Mouse (Mus musculus): ENCODE data around the gene Bag2.
A peak's percentile ranks its signal among the peaks of the same experiment; 100 is the strongest.
"Not testable (repeated sequence)": the region's sequence is repeated elsewhere in the genome, so short reads cannot be mapped to it uniquely, and the experiment has no call there.

The Bag2 gene

DNA sequence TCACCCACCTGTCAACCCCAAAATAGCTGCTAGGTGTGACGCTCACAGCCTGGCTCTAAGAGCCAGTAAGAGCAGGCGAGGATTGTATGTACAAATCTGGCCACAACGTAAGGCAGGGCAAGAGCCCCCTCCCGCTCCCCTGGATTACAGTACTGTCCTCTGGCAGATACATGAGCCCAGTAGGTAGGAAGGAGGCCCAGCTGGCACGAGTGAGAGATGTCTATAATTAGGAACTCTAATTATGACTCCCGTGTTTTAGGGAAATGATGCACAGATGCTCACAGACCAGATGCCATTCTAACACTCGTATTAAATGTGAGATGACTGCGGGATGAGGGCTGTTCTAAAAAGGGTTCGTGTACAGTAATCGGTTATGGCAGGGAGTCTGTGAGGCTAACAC is 6.3 kb downstream of the Bag2 start:
- no peak for DNase-seq (ENCODE audit: low read depth, low spot score)

DNA sequence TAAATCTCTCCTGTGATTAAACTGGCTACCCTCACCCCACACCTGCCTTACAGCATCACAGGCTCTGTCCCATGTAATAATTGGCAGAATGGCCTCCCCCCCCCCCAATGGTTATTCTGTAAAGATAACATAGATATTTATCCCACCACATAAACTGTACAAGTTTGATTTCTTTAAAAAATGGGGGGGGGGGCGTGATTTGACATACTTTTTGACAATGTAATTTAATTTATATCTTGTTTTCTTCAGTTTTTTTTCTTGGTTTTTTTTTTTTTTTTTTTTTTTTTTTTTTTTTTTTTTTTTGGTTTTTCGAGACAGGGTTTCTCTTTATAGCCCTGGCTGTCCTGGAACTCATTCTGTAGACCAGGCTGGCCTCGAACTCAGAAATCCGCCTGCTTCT is 7.9 kb downstream of the Bag2 start:
- not testable (repeated sequence) for DNase-seq (ENCODE audit: low read depth, low spot score)

DNA sequence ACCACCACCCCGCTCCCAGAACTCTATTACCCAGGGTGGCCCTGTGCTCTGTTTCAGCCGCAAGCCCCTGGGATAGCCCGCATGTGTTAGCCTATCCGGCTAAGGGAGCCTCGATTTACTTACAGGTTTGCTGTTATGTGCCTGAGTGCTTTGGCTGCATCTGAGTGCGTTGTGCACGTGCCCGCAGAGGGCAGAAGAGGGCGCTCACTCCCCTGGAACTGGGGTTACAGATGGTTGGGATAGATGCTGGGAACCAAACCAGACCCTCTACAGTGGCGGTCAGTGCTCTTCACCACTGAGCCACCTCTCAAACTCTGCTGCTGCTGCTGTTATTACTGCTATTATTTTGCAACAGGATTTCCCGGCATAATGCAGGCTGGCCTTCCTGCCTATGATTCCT is 8.5 kb downstream of the Bag2 start:
- DNase-seq (ENCODE audit: low read depth, low spot score): no peak

DNA sequence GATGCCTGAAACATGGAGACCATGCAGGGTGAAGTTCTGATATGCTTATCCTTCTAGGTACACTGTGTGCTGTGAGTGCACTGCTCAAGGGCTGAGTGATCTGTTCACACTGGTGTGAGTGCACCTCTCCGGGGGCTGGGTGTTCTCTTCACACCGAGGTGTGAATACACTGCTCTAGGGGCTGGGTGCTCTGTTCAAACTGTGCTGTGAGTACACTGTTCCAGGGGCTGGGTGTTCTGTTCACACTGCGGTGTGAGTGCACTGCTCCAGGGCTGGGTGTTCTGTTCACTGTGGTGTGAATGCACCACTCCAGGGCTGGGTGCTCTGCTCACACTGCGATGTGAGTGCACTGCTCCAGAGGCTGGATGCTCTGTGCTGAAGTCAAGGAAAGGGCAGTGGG is 11.7 kb downstream of the Bag2 start:
- no peak for DNase-seq (ENCODE audit: low read depth, low spot score)

DNA sequence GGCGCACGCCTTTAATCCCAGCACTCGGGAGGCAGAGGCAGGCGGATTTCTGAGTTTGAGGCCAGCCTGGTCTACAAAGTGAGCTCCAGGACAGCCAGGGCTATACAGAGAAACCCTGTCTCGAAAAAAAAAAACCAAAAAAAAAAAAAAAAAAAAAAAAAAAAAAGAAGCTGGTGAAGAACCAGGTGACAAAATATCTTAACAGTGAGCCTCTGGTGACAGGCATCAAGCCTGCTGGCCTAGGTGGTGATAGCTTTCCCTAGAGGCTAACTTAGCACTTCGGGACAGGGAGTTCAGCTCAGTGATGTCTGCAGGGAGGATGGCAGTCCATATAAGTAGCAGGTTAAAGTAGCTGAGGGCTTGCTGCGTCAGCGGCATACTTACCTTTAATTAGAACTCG is 12.8 kb downstream of the Bag2 start:
- DNase-seq (ENCODE audit: low read depth, low spot score): not testable (repeated sequence)

DNA sequence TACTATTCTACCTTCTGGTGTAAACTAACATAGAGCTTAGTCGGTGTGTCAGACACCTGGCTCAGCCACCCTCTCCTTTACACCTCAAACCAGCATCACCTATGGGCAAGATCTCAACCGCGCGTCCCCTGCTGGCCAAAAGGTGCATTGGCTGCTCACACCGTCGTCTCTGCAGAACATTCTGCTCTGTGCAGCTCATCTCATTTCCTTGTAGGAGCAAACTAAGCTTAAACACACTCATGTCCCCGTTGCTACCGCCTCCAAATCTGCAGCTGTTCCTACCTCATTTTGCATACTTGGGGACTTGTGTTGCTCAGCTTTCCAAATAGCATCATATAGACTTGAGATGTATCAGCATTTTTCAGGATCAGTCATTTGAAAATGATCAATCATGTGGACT is 14.7 kb downstream of the Bag2 start:
- DNase-seq (ENCODE audit: low read depth, low spot score): no peak

DNA sequence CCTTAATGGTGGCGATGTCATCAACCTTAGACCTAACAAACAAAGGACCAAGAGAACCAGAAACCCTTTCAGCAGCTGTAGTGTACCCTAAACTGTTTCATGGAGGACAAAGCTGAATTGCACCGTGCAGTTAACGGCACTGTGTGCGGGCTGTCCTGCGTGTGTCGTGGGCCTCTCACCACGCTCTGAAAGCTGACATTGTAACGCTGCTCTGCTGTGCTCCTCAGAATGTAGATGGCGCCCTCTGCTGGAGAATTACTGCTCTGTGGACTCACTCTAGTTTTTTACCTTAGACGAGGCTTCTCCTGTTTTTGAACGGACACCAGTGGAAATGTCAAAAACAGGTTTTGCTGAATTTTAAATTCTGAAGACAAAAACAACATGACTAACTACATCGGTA is 18.3 kb downstream of the Bag2 start:
- peak; percentile 63 for DNase-seq (ENCODE audit: low read depth, low spot score)

DNA sequence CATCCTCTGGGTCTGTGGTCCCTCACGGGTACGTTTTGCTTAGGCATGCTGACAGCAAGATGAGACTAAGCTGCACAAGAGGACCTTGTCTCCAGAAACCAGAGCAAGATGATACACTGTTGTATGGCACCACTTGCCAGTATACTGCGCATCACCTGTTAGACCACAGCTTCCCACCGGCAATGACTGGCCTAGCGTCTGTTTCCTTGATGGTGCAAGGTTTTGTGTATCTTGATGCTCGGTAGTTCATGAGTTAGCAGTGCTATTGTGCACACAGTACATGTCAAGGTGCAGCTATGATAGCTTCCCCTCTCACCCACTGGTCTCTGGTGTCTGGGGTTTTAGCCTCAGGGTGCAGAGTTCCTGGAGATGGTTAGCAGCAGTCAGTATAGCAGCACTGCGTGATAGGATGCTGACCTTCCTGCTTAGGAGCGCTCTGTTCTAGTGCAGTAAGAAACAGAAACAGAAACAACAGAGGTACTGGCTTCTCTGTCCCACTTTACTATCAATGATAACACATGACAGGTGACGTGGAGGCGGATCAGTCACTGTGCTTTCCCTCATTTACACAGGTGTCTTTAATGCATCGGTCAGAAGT is 18.8 kb downstream of the Bag2 start:
- DNase-seq (ENCODE audit: low read depth, low spot score): no peak

DNA sequence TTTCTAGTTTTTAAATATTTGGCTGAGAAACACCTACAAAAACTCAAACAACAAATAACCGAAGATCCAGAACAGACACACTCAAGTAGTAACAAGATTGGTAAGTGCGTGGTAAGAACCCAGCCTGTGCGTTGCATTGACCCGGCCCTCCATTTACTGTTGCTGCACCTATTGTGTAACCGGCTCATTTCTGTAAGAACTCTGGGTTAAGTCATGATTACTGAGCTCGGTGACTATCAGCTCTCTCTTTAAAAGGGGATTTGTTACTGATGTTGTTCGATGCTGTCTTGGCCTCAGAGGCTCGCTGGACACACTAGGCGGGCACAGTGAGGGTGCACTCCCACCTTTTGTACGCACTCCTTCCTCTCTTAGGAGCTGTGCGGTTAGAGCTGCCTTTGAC is 19.3 kb downstream of the Bag2 start:
- no peak for DNase-seq (ENCODE audit: low read depth, low spot score)

DNA sequence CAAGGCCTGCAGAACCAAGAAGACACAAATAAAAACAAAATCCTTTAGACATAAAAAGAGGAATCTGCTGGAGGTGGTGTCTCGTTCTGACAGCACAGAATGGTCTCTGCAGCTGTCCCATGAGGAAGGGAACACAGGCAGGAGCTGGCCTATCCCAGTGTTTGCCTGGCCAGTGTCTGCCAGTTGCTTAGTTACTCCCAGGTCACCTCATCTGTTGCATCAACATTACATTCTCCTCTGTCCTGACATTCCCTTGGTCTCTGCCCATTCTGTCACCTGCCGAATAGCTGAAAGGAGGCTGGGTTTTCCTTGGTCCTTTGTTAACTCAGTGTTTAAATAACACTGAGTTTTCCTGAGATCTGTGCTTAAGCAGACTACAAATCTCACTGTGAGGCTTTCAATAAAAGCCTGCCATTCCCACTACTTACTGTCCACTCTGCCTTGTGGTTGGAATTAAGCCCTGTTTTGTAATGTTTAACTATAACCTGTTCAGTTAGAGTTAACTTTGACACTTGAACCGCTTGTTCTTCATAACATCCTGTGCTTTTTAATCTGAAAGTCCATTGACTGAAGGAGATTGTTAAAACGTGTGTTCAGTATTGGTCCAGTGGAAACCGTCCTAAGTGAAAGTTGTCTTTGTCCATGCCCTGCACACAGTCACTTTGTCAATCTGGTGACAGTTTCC is 23.5 kb downstream of the Bag2 start:
- no peak for DNase-seq (ENCODE audit: low read depth, low spot score)

DNA sequence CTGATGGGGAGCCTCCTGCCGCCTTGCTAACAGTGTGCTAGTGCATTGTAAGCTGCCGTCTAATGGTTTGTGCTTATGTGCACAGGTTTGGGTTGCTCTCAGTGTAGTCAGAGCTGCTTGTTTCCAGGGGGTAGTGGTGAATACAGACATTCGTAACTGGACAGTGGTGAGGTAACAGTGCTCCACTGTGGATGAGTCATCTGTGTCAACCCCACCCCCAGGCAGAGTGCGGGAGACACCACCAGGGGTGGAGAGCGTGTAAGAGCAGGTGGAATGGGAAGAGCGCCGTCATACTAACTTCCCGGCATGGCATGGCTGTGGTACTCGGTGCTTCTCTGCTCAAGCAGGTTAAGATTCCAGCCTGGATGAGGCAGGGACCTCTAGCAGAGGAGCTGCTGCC is 24.6 kb downstream of the Bag2 start:
- no peak for DNase-seq (ENCODE audit: low read depth, low spot score)

DNA sequence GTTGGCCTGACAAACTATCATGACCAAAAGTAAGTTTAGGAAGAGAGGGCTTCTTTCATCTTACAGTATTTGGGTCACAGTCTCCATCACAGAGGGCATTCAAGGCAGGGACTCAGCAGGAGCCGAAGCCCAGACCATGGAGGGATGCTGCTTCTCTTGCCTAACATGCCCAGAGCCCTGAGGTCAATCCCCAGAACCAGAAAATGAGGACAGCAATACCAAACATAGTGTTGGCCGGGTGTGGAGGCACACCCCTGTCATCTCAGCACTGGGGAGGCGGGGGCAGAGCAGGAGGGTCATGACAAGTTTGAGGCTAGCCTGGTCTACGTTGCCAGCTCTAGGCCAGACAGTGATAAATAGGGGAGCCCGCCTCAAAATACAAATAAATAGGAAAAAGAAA is 32.5 kb downstream of the Bag2 start:
- DNase-seq (ENCODE audit: low read depth, low spot score): no peak

DNA sequence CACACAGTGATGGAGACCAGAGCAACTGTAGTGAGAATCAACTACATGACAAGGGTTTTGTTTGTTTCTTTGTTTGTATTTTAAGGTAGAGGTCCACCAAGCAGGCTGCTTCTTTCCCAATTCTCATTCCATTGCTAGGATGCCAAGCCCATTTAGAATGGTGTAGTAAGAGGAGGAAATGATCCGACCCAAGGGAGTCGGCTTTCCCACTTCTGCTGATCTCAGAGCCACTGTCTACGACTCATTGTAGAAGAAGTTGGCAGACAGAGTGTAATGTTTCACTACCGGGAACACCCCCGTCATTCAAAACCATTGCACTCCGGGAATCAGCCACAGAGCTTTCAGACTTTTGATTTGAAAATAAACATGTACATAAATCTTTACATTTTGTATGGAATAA is 33.1 kb downstream of the Bag2 start:
- DNase-seq (ENCODE audit: low read depth, low spot score): no peak

DNA sequence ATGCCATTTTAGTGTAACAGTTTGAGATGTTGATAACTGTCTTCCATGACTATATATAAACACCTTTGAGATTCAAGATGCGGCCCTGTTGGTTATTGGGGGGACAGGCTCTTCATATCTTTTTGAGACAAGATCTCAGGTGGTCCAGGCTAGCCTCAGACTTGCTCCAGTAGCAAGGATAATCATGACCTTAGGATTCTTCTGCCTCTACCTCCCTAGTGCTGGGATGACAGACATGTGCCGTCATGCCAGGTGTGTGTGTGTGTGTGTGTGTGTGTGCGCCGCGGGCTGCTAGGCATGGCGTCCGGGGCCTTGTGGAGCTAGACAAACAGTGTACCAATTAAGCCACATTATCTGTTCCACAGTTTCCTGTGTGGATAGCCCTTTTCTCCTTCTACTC is 36.6 kb downstream of the Bag2 start:
- no peak for DNase-seq (ENCODE audit: low read depth, low spot score)

DNA sequence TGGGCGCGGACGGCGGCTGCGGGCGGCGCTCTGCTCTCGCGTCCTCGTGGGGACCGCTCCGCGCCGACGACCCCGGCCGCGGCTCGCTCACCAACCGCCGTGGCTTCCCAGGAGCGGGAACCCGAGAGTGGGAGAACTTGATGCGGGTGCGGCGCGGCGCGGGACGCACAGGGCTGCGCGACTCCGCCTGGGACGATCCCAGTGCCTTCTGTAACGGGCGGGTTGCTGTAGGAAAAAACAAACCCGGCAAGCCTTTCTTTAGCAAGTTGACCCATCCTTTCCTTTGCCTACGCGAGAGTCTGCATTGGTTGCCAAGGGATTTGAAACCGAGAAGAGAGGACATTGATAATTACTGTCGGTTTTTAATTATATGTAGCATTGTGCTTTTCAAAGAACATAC is 37.4 kb downstream of the Bag2 start:
- no peak for DNase-seq (ENCODE audit: low read depth, low spot score)

DNA sequence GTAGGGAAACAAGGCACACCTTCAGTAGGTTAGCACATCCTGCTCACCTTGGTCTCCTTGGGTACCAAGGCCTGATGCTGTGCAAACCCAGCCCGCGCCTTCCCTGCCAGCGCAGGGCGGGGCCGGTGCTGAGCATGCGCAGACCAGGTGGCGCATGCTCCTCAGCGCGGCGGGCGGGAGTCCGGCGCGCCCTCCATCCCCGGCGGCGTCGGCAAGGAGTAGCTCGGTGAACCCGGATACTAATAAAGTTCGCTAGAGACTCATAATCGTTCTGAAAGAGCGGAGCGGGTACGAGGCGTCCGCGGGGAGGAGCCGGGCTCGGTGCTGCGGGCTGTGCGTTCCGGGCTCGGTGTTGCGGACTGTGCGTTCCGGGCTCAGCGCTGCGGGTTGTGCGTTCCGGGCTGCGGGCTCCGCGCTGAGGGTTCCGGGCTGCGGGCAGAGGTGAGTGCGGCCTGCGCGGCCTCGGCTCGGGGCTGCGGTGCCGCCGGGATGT is 37.8 kb downstream of the Bag2 start, which contains the start of gene Rab23:
Rab23 (plus strand) TSS at position 155 of the 493 bp plus-strand sequence.
- peak; percentile 80 for DNase-seq (ENCODE audit: low read depth, low spot score)

DNA sequence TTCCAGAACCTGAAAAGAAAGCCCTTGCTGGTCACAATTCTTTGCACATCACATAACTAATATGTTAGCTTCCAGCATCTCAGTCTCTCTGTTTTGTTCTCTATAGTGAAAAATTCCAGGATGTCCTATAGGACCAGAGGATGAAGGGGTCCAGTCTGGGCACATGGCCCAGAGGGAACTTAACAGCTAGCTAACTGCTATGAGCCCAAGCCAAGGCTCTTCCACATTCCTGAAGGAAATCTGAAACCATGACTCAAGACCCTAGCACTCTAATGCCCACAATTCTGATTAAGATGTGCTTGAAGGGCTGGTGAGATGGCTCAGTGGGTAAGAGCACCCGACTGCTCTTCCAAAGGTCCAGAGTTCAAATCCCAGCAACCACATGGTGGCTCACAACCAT is 40.0 kb downstream of the Bag2 start:
- DNase-seq (ENCODE audit: low read depth, low spot score): no peak

DNA sequence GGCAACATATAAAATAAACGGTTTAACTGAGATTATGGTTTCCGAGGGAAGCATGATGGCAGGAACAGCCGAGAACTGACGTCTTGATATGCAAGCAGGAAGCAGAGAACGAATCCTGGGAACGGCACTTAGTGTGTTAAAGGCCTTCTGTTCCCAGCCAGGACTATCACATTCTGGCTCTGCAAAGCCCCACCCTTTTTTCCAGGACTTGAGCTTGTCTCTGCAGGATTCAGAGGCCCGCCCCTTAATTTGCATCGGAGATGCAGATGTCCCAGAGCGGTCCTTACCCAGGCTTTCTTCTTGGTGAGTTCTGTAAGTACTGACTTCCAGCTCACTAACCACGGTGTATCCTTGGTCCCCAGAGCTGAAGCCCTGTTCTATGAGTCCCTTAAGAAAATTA is 42.8 kb downstream of the Bag2 start:
- DNase-seq (ENCODE audit: low read depth, low spot score): no peak

DNA sequence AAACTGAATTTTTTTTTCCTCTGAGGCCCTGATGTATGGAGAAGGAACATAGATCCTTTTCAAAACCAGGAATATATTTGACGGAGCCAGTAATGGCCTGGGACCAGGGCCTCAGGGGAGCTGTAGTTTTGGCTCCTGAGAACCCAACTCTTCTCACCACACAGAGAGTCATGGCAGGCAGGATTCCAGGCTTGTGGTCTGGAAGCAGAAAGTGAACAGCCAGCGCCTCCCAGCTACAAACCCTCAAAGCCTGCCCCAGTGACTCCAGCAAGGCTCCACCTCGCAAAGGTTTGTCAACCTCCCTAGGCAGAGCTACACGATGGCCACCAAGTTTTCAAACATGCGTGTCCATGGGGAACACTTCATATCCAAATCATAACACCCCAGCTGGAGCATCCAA is 45.6 kb downstream of the Bag2 start:
- DNase-seq (ENCODE audit: low read depth, low spot score): no peak

DNA sequence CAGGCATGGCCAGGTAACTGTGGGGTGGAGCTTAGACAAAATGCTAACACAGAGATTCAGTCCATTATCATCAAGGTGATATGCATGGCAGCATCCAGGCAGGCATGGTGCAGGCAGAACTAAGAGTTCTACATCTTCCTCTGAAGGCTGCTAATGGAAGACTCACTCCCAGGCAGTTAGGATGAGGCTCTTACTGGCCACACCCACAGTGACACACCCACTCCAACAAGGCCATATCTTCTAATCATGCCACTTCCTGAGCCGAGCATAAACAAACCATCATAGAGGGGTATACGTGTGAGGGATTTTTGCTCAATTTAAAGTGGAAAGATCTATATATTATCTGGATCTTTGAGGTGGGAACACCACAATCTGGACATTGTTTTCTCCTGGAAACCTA is 48.0 kb downstream of the Bag2 start:
- DNase-seq (ENCODE audit: low read depth, low spot score): no peak

DNA sequence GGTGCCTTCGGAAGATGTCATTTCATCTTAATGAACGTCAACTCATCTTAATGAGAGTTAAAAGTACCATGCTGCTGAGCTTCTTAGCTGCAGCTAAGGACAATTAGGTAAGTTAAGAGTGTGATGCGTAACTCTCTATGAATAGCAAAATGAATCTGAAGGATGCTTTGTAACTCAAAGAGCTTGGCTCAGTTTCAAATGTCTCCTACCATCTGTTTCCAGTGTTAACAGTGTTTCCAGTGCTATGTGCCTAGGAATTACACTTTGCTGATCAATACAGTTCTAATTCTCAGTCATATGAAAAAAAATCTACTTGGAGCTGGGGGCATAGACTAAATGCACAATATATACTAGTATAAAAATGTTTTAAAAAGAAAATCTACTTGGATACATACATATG is 56.4 kb downstream of the Bag2 start:
- no peak for DNase-seq (ENCODE audit: low read depth, low spot score)

DNA sequence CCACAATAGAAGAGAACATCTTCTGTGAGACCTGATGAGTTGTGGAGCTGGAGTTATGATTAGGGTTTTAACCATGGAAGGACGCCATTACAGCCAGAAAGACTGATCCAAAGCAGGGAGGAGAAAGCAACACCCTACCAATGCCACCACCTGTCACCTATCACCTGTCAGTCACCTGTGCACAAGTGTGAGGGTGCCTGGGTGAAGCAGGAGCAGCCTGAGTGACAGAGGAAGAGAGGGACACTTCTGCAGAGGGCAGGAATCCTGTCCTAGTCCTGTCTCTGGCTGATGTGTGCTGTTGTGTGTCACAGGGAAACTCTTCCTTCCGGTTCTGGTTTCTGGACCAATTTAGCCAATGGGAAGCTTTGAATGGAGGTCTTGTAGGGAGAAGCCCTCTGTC is 61.6 kb downstream of the Bag2 start:
- DNase-seq (ENCODE audit: low read depth, low spot score): no peak
